Mouse (Mus musculus): ENCODE results near the gene Dcun1d5. TPM values are rescaled to one million over a fixed set of nuclear protein-coding genes. Genes with fewer than 3 reads are reported as not detected.

Gene Dcun1d5
- 10 to 100 TPM; 66.7 to 73.3 TPM for total RNA-seq (2023)

DNA sequence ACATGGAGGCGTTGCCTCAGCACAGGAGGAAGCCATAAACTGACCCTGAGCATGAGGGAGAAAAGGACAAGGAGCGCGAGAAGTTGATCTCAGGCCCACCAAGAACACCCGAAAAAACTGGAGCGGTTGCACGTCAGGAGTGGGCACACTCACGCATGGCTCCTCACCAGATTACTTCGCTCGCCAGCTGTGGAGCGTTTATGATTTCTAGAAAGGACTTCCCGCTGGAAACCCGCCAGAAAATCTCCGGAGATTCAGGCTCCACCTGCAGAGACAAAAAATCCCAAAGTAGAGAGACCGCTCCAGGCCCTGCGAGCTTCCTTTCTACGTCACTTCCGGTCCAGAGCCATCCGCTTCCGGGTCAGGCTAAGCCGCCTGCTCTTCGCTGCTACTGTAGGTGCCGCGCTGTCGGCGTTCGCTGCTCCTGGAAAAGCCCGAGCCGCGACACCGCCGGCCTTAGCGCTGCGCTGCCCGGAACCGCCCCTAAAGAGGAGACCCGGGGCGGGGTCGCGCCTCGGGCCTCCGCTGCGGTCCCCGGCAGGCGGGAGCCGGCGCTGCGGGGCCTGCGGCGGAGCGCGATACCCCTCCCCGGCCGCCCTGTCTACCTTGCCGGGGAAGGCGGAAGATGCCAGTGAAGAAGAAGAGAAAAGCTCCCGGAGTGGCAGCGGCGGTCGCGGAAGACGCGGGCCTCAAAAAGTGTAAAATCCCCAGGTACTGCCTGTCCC, at the start of gene Dcun1d5, which contains the start of gene Dync2h1:
Gene Dcun1d5 (plus strand): TSS at position 349 of the 725 bp plus-strand sequence.
Gene Dync2h1 (minus strand): TSS at position 275 of the 725 bp plus-strand sequence.

Other genes starting within 250 kb of the Dcun1d5 start
- gene Dync2h1, start 74 bp upstream of the Dcun1d5 start, total RNA-seq (2023): 1 to 10 TPM; 6.0 to 6.9 TPM
- not detected for gene Mmp13, start 88.0 kb downstream of the Dcun1d5 start, total RNA-seq (2023)
- gene Mmp12, start 159.9 kb downstream of the Dcun1d5 start, total RNA-seq (2023): under 1 TPM in 1 of 2 experiments, not detected in 1; 0.87 TPM
- not detected for gene Mmp1b, start 203.5 kb downstream of the Dcun1d5 start, total RNA-seq (2023)

Measured in B cell, adult 67 days (primary cell).